Comparison of ENCODE assay signal across 15 mouse cellular contexts in genomic region chr11:63897856-63898508, GRCm38 (mm10). TPM values are rescaled to one million over a fixed set of nuclear protein-coding genes. Genes with fewer than 3 reads are reported as not detected.
A peak's percentile ranks its signal among the peaks of the same experiment; 100 is the strongest.
DNase-seq lines count a peak whose midpoint lies in the region; ATAC-seq and TF ChIP-seq lines count a peak whose summit lies in the region.
"Had no signal": no experiment of that assay in that cellular context is flagged by ENCODE, and none has a peak within 500 bp of the region (broad histone marks: within the 10 kb centered on the region; RNA-seq: fewer than 3 reads in every experiment).

No protein-coding gene starts in this region.

- peaks cover 71% of the 10 kb centered on the region; the same call in 1 of the 2 replicates for H3K79me2 ChIP-seq in liver, adult 2 months (ENCODE audit: control insufficient read depth, insufficient read depth, low read length)

- peak overlapping the region; percentile 91 for H3K27ac ChIP-seq in liver, adult 2 months (replicated peaks; ENCODE audit: insufficient read depth, low read depth, low read length)
- H3K27ac ChIP-seq in liver, embryonic 11.5 days (ENCODE audit: low read depth, low read length), result no peak overlapping the region; the same call in 1 of the 2 replicates
- peak overlapping the region; percentile 71 for H3K27ac ChIP-seq in midbrain, embryonic 13.5 days
- H3K27ac ChIP-seq in heart, embryonic 10.5 days, result no peak overlapping the region
- H3K27ac ChIP-seq: gastrocnemius, adult 2 months; lung, embryonic 15.5 days had no signal

- peaks cover 63% of the 10 kb centered on the region for H3K4me1 ChIP-seq in liver, adult 2 months (ENCODE audit: control insufficient read depth, insufficient read depth, low read length)
- peaks cover 17% of the 10 kb centered on the region for H3K4me1 ChIP-seq in liver, embryonic 11.5 days (replicated peaks; ENCODE audit: control insufficient read depth, insufficient read depth, low read length)
- H3K4me1 ChIP-seq in midbrain, embryonic 13.5 days (replicated peaks), result peaks cover 73% of the 10 kb centered on the region
- H3K4me1 ChIP-seq in heart, embryonic 10.5 days, result peaks cover 13% of the 10 kb centered on the region
- H3K4me1 ChIP-seq: lung, embryonic 15.5 days had no signal

- no peak for DNase-seq in liver, adult 2 months (ENCODE audit: extremely low read depth, low read depth, low spot score)
- DNase-seq in liver, embryonic 11.5 days (ENCODE audit: low spot score), result no peak
- DNase-seq in ES-CJ7 (ENCODE audit: low read depth, low spot score), result peak; percentile 69
- peak; percentile 33 for DNase-seq in embryo, embryonic 9.5 days (ENCODE audit: extremely low spot score)
- DNase-seq in Muller cell, postnatal 12 days (ENCODE audit: inconsistent ontology term), result no peak
- DNase-seq in heart, embryonic 10.5 days (ENCODE audit: low spot score), result no peak
- DNase-seq: adrenal gland, adult 2 months; cerebellum, adult 2 months; gastrocnemius, adult 2 months; kidney, postnatal 14 days had no signal

- ATAC-seq in liver, embryonic 11.5 days (replicated peaks; ENCODE audit: low FRiP score), result no peak
- peak; percentile 59; the same call in 1 of the 2 replicates for ATAC-seq in midbrain, embryonic 13.5 days
- ATAC-seq: intestine, postnatal 0 days; Patski had no signal

- no peak for TF ChIP-seq POLR2A in liver, adult 2 months (IDR thresholded peaks at IDR 0.05; ENCODE audit: extremely low read depth, insufficient read depth, low read length)

- TF ChIP-seq CTCF in liver, adult 2 months (IDR thresholded peaks at IDR 0.05; ENCODE audit: low read depth, low read length), result no peak

- no peak overlapping the region for H3K4me3 ChIP-seq in liver, adult 2 months (ENCODE audit: insufficient read depth, low read depth, low read length)
- no peak overlapping the region for H3K4me3 ChIP-seq in liver, embryonic 11.5 days (ENCODE audit: low read depth, low read length)
- H3K4me3 ChIP-seq in midbrain, embryonic 13.5 days (replicated peaks), result no peak overlapping the region
- H3K4me3 ChIP-seq in heart, embryonic 10.5 days, result no peak overlapping the region
- H3K4me3 ChIP-seq: gastrocnemius, adult 2 months; limb, embryonic 12.5 days; lung, embryonic 15.5 days had no signal

- no peaks in the 10 kb centered on the region for H3K36me3 ChIP-seq in liver, adult 2 months (ENCODE audit: control insufficient read depth, insufficient read depth, low read length)
- no peaks in the 10 kb centered on the region for H3K36me3 ChIP-seq in liver, embryonic 11.5 days (ENCODE audit: control insufficient read depth, insufficient read depth, low read length)
- H3K36me3 ChIP-seq in midbrain, embryonic 13.5 days, result no peaks in the 10 kb centered on the region
- H3K36me3 ChIP-seq in heart, embryonic 10.5 days, result no peaks in the 10 kb centered on the region
- H3K36me3 ChIP-seq: lung, embryonic 15.5 days had no signal

- no peaks in the 10 kb centered on the region for H3K9me3 ChIP-seq in liver, embryonic 11.5 days (ENCODE audit: control insufficient read depth, low read length)
- no peaks in the 10 kb centered on the region for H3K9me3 ChIP-seq in midbrain, embryonic 13.5 days
- H3K9me3 ChIP-seq in heart, embryonic 10.5 days, result no peaks in the 10 kb centered on the region
- H3K9me3 ChIP-seq: limb, embryonic 12.5 days; lung, embryonic 15.5 days had no signal

- 71% methylated on average over 13 of the region's 13 CpGs for WGBS in liver, adult 2 months
- 64% methylated on average over 13 of the region's 13 CpGs for WGBS in liver, embryonic 11.5 days
- 19% methylated on average over 13 of the region's 13 CpGs for WGBS in midbrain, embryonic 13.5 days
- 61% methylated on average over 13 of the region's 13 CpGs for WGBS in heart, embryonic 10.5 days

- H3K27me3 ChIP-seq in liver, adult 2 months (ENCODE audit: control insufficient read depth, insufficient read depth, low read length), result no peaks in the 10 kb centered on the region
- no peaks in the 10 kb centered on the region for H3K27me3 ChIP-seq in liver, embryonic 11.5 days (replicated peaks; ENCODE audit: control insufficient read depth, insufficient read depth, low read length)
- H3K27me3 ChIP-seq in midbrain, embryonic 13.5 days, result 0 out of 2 replicates have a peak, but pooled peaks cover 4% of the 10 kb centered on the region
- H3K27me3 ChIP-seq in heart, embryonic 10.5 days (ENCODE audit: insufficient read depth, poor library complexity, severe bottlenecking), result 0 out of 2 replicates have a peak, but pooled peaks cover 6% of the 10 kb centered on the region
- H3K27me3 ChIP-seq: limb, embryonic 12.5 days; lung, embryonic 15.5 days; Patski had no signal

- H3K9ac ChIP-seq in liver, adult 2 months (ENCODE audit: low read depth, low read length), result peak overlapping the region; percentile 47; the same call in 1 of the 2 replicates
- no peak overlapping the region for H3K9ac ChIP-seq in liver, embryonic 11.5 days (ENCODE audit: low read depth, low read length)
- H3K9ac ChIP-seq in midbrain, embryonic 13.5 days (replicated peaks), result no peak overlapping the region
- H3K9ac ChIP-seq: limb, embryonic 12.5 days; lung, embryonic 15.5 days had no signal

- no peak overlapping the region for H3K4me2 ChIP-seq in liver, embryonic 11.5 days
- no peak overlapping the region for H3K4me2 ChIP-seq in midbrain, embryonic 13.5 days (replicated peaks)
- H3K4me2 ChIP-seq: limb, embryonic 12.5 days; lung, embryonic 15.5 days had no signal

RNA-seq across cellular contexts. Expression of gene Hs3st3b1, which starts 24.1 kb away (rescaled TPM):
- total RNA-seq in liver, adult 2 months (2014; rRNA removed), result 38.5 and 45.6 TPM in 2 replicates
- polyA plus RNA-seq in liver, adult 2 months (2012; rRNA removed), result 57.5 and 57.7 TPM in 2 replicates
- polyA plus RNA-seq in liver, embryonic 11.5 days (2014; fragmentation: Nextera tagmentation; extraction: Ambion mirVana), result 41.7 and 42.4 TPM in 2 replicates
- polyA plus RNA-seq in midbrain, embryonic 13.5 days (2015; fragmentation: Nextera tagmentation; extraction: Ambion mirVana), result 13.0 and 15.9 TPM in 2 replicates
- polyA plus RNA-seq in heart, embryonic 10.5 days (2016; fragmentation: Nextera tagmentation; extraction: Ambion mirVana), result 5.9 and 23.9 TPM in 2 replicates

Comparison
In these comparisons a context has a peak if more than half of its experiments do, and no peak if none do; other contexts are left out.
1. H3K27ac ChIP-seq: peak in liver, adult 2 months (single experiment) and midbrain, embryonic 13.5 days (single experiment); none in liver, embryonic 11.5 days (single experiment) and heart, embryonic 10.5 days (single experiment).
2. DNase-seq: peak in ES-CJ7 (single experiment) and embryo, embryonic 9.5 days (single experiment); none in liver, adult 2 months (single experiment), liver, embryonic 11.5 days (single experiment), Muller cell, postnatal 12 days (single experiment) and heart, embryonic 10.5 days (single experiment).